Mouse (Mus musculus): ENCODE data around the gene Sh3bgr. TPM values are rescaled to one million over a fixed set of nuclear protein-coding genes. Genes with fewer than 3 reads are reported as not detected.
A peak's percentile ranks its signal among the peaks of the same experiment; 100 is the strongest.

The Sh3bgr gene
- polyA plus RNA-seq, 1 experiment: 41.3 TPM

DNA sequence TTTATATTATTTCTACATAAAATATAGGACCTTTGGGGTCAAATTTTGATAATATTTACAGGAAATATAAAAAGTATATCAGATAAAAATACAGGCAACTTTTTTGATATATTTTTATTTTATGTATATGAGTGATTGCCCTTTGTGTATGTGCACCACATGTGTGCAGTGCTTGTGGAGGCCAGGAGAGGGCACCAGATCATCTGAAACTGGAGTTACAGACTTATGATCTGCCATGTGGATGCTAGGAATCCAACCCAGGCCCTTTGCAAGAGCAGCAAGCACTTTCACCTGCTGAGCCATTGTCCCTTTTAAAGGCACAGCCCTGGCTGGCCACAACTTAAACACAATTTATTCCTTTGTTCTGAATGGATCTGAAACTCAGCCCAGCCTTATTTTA lies 21.1 kb upstream of the Sh3bgr start:
- H3K4me3 ChIP-seq (ENCODE audit: insufficient read depth, low read depth, low read length): no peak overlapping the region
- H3K27ac ChIP-seq (replicated peaks; ENCODE audit: low read depth, low read length): no peak overlapping the region
- H3K4me1 ChIP-seq (ENCODE audit: control insufficient read depth, insufficient read depth, insufficient read length, low read length): no peaks in the 10 kb centered on the region

DNA sequence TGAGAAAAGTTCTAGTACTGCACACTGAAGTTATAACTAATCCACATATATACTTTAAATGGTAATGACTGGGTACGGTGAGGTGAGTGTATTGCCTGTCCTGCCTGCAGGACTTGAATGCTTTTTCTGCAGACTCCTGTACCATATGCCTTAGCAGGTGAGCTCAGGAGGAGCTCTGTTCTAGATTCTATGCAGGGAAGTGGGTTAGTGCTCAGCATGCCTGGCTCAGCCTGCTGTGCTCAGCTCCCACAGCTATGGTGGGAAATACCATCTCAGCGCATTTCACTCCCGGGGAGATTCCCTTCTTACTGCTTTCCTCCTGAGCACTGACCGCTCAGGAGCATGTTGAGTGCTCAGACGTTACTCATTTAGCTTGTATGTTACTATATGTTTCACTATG lies 12.6 kb upstream of the Sh3bgr start:
- no peak overlapping the region for H3K4me3 ChIP-seq (ENCODE audit: insufficient read depth, low read depth, low read length)
- no peaks in the 10 kb centered on the region for H3K4me1 ChIP-seq (ENCODE audit: control insufficient read depth, insufficient read depth, insufficient read length, low read length)
- no peak overlapping the region for H3K27ac ChIP-seq (replicated peaks; ENCODE audit: low read depth, low read length)

DNA sequence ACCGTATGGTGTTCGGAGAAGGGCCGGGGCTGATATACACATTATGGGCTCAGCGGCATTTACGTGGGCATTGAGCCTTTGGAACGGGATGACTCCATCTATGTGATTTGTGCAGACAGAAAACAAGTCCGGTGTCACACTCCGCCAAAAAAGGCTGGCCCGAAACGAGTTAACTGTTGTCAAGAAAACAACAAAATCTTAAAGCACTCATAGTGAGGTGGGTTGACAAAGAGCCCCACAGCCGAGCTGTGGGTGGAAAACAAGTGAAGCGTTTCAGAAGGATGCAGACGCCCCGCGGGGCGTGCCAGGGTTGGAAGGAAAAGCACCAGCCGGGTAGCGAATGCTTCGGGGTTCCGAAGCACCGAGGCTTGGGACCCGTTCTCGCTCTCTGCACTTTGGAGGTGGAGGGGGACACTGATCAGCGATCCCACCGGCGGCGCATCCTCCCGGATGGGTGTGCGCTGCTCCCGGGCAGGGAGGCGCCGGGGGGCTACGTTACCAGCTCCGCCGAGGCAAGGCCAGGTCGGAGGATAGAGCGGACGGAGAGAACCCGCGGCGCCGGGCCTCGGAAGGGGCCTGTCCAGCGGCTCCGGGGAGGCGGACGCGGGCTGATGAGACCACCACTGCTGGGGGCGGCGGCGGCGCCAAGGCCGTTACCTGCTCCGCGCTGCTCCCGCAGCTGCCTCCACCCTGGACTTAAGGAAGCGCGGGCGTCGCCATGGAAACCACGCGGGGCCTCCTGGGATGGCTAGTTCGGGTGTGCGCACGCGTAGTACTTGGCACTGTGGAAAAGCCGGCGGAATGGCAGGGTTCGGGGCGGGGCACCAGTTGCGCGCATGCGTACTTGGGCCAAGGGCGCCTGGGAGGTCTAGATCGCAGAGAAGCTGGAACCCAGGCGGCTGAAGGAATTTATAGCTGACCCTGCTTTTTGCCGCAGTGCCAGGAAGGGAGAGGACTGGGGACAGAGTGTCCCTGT lies 8.4 kb upstream of the Sh3bgr start, which contains the start of gene Lca5l:
Gene Lca5l, minus strand, starts transcription at position 741 of the 976 bp plus-strand sequence.
- no peaks in the 10 kb centered on the region for H3K4me1 ChIP-seq (ENCODE audit: control insufficient read depth, insufficient read depth, insufficient read length, low read length)
- peak within 1 kb of the TSS; percentile 64 for H3K27ac ChIP-seq (replicated peaks; ENCODE audit: low read depth, low read length)
- peak within 1 kb of the TSS; percentile 78 for H3K4me3 ChIP-seq (ENCODE audit: insufficient read depth, low read depth, low read length)

DNA sequence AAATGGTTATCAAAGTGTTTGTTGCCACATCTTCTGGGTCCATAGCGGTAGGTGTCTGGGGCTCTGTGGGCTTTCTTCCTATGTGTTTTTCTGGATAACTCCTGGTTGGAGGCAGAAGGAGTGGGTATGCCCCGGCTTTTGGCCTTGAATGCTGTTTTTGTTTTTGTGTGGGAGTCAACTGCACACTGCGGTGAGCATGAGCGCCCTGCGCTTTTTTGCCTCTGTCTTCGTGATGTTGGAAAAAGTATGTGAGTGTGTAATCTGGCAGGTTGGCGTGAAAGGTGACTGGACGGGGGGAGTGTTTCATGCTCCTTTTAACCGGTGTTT lies 415 bp downstream of the Sh3bgr start:
- no peak overlapping the region for H3K27ac ChIP-seq (replicated peaks; ENCODE audit: low read depth, low read length)
- no peaks in the 10 kb centered on the region for H3K4me1 ChIP-seq (ENCODE audit: control insufficient read depth, insufficient read depth, insufficient read length, low read length)
- H3K4me3 ChIP-seq (ENCODE audit: insufficient read depth, low read depth, low read length): peak overlapping the region; percentile 59

DNA sequence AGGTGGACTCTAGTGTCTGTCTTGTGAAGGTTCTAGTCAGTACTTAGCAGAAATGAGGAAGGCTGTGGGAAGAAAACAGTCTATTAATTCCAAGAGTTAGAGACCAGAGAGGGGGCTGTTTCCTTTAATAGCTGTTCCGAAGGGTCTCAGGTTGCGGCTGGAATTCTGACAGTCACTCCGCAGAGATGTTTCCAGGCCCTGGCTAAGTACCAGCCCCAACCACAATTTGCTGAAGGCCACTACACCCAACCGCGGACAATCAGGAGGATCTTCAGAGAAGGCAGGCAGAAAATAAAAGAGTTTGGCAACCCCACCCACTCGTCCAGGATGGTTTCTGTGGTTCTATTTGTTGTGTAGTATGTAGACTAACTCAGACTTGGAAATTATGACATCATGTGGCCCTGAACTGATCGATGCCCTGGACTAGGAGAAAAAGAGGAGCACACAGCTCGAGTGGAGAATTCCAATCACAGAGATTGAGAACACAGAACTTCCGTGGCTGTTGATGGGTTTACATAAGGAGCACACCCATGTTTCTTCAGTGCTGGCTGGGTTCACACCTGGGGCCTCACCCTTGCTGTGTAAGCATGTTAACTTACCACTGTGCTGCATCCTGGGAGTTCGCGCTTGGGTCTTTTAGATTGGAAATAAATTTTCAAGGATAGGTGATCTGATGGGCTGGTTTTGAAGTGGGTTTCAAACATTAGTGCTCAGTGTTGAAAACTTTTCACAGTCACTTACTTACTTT lies 1.4 kb downstream of the Sh3bgr start:
- Histone ChIP-seq H3K4me3 (ENCODE audit: insufficient read depth, low read depth, low read length) (no peak overlapping the region), H3K27ac (replicated peaks; ENCODE audit: low read depth, low read length) (no peak overlapping the region)

DNA sequence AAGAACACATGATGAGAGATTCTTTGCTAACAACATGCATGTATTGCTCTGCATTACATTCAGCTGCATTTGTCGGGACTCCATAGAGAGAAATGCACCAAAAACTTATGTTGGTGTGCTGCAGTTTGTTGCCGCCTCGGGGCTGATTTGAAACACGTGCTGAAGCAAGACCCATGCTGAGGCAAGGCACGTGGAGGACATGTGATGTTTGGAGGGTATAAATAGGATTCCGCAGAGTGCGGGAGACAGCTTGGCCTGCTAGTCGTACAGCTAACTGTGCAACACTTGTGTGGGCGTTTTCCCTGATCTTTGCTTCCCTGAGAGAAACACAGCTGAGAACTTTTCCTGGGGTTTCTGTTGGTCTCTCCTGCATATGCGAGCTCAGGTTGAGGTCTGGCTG lies 9.5 kb downstream of the Sh3bgr start:
- Histone ChIP-seq H3K27ac (replicated peaks; ENCODE audit: low read depth, low read length) (no peak overlapping the region), H3K4me1 (ENCODE audit: control insufficient read depth, insufficient read depth, insufficient read length, low read length) (no peaks in the 10 kb centered on the region), H3K4me3 (ENCODE audit: insufficient read depth, low read depth, low read length) (no peak overlapping the region)

More for the DNA sequence above, 1.4 kb downstream of the Sh3bgr start:
- H3K4me1 ChIP-seq (ENCODE audit: control insufficient read depth, insufficient read depth, insufficient read length, low read length): no peaks in the 10 kb centered on the region

DNA sequence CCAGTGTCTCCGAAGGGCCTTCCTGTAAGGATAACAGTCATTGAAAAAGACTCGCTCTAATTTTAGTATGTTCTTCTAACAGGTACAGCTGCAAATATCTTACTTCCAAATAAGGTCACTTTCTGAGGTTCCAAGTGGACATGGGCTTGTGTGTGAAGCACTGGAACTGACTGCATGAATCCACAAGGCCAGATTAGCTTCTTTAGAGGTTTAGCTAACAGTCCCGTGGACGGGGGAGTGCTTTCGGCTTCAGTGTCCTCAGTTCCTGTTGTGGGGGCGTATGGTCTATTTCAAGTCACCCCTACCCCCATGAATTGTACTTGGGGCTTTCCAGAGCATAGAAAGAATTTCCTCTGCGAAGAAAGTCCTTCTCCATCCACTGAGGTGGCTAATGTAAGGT lies 10.6 kb downstream of the Sh3bgr start:
- Histone ChIP-seq H3K4me1 (ENCODE audit: control insufficient read depth, insufficient read depth, insufficient read length, low read length) (no peaks in the 10 kb centered on the region), H3K4me3 (ENCODE audit: insufficient read depth, low read depth, low read length) (no peak overlapping the region), H3K27ac (replicated peaks; ENCODE audit: low read depth, low read length) (no peak overlapping the region)

DNA sequence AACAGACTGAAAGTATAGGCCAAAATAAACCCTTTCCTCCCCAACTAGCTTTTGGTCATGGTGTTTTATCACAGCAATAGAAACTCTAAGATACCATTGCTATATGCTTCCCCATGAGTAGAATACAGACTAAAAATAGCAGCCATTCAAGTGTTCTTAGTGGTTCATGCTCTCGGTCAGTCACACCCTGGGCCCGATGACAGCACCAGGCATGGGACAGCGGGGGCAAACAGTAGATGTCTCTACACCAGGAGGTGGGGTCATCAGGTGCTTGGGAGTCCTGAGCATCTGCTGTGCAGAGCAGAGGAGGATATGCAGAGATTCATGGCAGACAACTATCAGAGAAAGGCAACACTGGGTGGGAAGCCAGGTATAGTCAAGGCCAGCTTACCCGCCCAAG lies 12.8 kb downstream of the Sh3bgr start:
- H3K27ac ChIP-seq (replicated peaks; ENCODE audit: low read depth, low read length): no peak overlapping the region
- no peak overlapping the region for H3K4me3 ChIP-seq (ENCODE audit: insufficient read depth, low read depth, low read length)
- no peaks in the 10 kb centered on the region for H3K4me1 ChIP-seq (ENCODE audit: control insufficient read depth, insufficient read depth, insufficient read length, low read length)

DNA sequence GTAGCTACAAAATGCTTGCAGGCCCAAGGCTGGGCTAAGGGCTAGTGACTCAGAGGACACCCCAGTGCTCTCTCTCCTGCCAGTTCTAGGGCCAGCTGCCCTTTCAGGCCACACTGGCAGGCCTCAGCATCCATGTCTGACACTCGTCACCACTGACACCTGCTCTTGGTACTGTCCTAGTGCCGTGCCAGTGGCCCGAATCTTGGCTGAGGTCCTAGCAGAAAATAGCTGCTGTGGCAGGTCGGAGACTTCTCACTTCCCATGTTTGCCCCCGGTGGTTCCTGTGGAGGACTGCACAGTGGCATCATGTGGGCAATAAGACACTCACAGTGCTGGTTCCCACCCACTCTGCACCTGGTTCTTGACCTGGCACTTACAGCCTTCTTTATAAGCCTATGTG lies 21.2 kb downstream of the Sh3bgr start:
- no peak overlapping the region for H3K27ac ChIP-seq (replicated peaks; ENCODE audit: low read depth, low read length)
- H3K4me3 ChIP-seq (ENCODE audit: insufficient read depth, low read depth, low read length): no peak overlapping the region
- H3K4me1 ChIP-seq (ENCODE audit: control insufficient read depth, insufficient read depth, insufficient read length, low read length): no peaks in the 10 kb centered on the region

DNA sequence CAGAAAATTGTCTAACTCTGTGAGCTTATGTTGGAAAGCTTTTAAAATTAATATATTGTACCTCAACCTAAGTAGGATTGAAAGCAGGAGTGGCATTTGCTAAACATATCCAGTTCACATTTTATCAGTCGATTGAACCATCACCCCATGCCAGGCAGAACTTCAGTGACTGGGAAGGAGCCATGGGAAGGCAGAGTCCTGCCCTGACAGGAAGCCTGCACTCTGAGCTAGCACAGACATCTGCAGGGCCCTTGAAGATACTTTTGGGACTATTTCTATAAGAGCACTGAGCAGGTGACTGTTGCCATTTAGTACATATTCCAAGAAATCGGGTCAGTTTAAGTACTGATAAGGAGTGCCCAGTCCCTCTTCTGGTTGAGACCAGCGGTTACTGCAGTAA lies 21.7 kb downstream of the Sh3bgr start:
- no peaks in the 10 kb centered on the region for H3K4me1 ChIP-seq (ENCODE audit: control insufficient read depth, insufficient read depth, insufficient read length, low read length)
- no peak overlapping the region for H3K4me3 ChIP-seq (ENCODE audit: insufficient read depth, low read depth, low read length)
- no peak overlapping the region for H3K27ac ChIP-seq (replicated peaks; ENCODE audit: low read depth, low read length)

DNA sequence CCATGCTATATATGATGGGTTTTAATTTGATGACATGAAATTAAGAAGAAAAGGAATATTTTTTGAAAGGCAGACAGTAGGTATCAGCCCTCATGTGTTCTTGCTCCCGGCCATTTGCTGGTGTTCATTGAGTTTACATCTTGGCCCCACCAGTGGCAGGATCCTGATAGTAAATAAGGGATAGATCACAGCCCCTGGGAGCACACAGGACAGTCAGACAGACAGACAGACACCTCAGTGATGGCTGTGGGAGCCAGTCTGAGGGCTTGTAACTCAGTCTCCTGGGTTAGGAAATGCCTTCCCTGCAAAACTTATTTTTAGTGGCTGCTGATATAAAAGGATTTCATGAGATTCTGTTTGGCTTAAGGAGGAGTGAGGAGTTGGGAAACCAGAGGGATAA lies 22.2 kb downstream of the Sh3bgr start:
- Histone ChIP-seq H3K4me3 (ENCODE audit: insufficient read depth, low read depth, low read length) (no peak overlapping the region), H3K27ac (replicated peaks; ENCODE audit: low read depth, low read length) (no peak overlapping the region), H3K4me1 (ENCODE audit: control insufficient read depth, insufficient read depth, insufficient read length, low read length) (no peaks in the 10 kb centered on the region)

DNA sequence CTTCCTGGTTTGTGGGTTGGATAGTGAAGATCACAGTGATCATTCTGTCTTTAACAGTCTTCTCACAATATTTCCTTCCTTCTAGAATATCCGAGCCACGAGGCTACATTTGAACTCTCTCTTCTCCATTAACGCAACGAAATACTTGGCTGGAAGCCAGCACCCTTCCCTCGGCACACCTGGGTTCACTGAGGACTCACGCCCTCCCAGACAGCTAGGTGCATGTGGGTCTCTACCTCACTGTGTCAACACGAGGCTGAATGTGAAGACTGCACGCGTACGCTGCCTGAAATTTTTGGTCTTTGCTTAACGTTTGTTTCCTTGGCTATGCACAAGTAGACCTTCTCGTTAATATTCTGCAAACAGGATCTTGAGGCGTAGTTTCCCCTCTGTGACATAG lies 28.2 kb downstream of the Sh3bgr start:
- Histone ChIP-seq H3K27ac (replicated peaks; ENCODE audit: low read depth, low read length) (no peak overlapping the region), H3K4me3 (ENCODE audit: insufficient read depth, low read depth, low read length) (no peak overlapping the region), H3K4me1 (ENCODE audit: control insufficient read depth, insufficient read depth, insufficient read length, low read length) (no peaks in the 10 kb centered on the region)

DNA sequence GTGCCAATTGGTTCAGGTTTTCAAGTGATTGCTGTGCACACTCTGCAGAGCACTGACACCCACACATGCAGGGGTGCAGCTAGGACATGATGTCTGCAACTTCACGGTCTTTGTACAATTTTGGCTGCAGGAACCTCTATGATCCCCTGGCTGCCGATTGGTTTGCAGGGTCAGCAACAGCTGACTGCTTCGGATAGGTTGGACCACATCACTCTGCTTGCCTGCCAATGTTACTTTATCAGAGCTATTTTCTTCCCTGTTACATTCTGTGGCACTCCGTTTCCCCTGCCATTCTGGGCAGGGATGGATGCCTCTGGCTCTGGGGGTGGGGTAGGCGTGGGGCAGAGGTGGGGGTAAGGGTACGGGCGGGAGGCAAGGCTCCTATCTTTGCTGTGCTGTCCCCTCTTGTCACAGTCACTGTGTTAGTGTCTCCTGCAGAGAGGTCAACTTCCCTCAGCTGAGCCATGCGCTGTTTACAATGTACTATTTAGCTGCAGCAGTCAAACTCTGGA lies 28.9 kb downstream of the Sh3bgr start:
- Histone ChIP-seq H3K27ac (replicated peaks; ENCODE audit: low read depth, low read length) (no peak overlapping the region), H3K4me3 (ENCODE audit: insufficient read depth, low read depth, low read length) (no peak overlapping the region), H3K4me1 (ENCODE audit: control insufficient read depth, insufficient read depth, insufficient read length, low read length) (no peaks in the 10 kb centered on the region)

DNA sequence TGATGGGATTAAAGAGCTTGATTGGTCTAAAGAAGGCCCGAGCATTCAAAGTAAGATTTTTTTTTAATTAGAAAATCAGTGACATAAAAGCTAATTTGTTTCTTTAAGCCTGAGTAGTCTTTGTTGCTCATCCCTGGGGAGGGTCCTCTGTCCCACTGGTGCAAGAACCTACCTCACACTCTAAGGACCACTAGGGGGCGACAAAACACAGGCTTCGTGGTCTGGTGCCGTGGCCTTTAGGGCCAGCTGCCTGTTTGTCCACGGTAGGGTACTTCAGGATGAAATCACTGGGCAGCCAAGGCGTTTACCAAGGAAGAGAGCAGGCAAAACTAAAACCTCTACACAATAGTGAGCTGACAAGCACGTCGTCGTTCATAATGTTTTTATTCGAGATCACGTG lies 30.2 kb downstream of the Sh3bgr start:
- Histone ChIP-seq H3K4me1 (ENCODE audit: control insufficient read depth, insufficient read depth, insufficient read length, low read length) (no peaks in the 10 kb centered on the region), H3K4me3 (ENCODE audit: insufficient read depth, low read depth, low read length) (no peak overlapping the region), H3K27ac (replicated peaks; ENCODE audit: low read depth, low read length) (no peak overlapping the region)

DNA sequence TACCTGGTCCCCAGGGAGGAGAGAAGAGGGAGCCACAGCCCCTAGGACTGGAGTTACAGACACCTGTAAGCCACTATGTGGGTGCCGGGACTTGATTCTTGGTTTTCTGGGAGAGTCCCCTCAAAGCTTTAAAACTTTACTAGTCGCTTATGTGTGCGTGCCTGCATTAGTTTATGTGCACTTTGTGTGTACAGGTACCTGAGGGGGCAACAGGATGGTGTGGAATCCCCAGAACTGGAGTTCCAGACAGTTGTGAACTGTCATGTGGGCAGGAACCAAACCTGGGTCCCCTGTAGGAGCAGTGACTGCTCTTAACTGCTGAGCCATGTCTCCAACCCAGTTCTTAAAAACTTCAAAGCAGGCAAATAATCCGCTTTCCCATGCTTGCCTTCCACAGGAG lies 31.0 kb downstream of the Sh3bgr start:
- H3K27ac ChIP-seq (replicated peaks; ENCODE audit: low read depth, low read length): no peak overlapping the region
- H3K4me1 ChIP-seq (ENCODE audit: control insufficient read depth, insufficient read depth, insufficient read length, low read length): no peaks in the 10 kb centered on the region
- H3K4me3 ChIP-seq (ENCODE audit: insufficient read depth, low read depth, low read length): no peak overlapping the region
